Mouse (Mus musculus) erythroblast, embryonic 14.5 days (primary cell): ENCODE results near the gene Btn2a2.

Source experiments
- GATA1 ChIP-seq: IDR thresholded peaks from 2 replicates; pipeline ENCODE4 v1.6.1; 2012; ENCODE audit warnings: low read length, inconsistent platforms, mixed read lengths
- TAL1 ChIP-seq: IDR thresholded peaks from 3 replicates; pipeline ENCODE4 v1.6.1; 2012; ENCODE audit warnings: low read length, inconsistent platforms, mixed read lengths

- TF ChIP-seq GATA1, result no peak
- no peak for TF ChIP-seq TAL1
Observed at GRCm38 (mm10) chr13:23434426-23434825, 54.2 kb downstream of the Btn2a2 start.
